Mouse (Mus musculus) small intestine, adult 2 months (tissue): ENCODE results near the gene Tardbp.

Experiments used
- CTCF ChIP-seq: fragments of 200-500 bp; IDR thresholded peaks from 2 replicates; pipeline ENCODE4 v1.5.1; 2012; ENCODE audit warnings: low read depth, mild to moderate bottlenecking, control low read depth, inconsistent platforms, low read length, moderate library complexity, mixed read lengths; ENCODE audit not compliant: insufficient replicate concordance, insufficient read length; ENCODE audit errors: extremely low read depth
- POLR2A ChIP-seq: fragments of 200-500 bp; IDR thresholded peaks from 2 replicates; pipeline ENCODE4 v1.6.1; 2012; ENCODE audit warnings: low read depth, mild to moderate bottlenecking, control low read depth, inconsistent platforms, low read length, moderate library complexity

DNA sequence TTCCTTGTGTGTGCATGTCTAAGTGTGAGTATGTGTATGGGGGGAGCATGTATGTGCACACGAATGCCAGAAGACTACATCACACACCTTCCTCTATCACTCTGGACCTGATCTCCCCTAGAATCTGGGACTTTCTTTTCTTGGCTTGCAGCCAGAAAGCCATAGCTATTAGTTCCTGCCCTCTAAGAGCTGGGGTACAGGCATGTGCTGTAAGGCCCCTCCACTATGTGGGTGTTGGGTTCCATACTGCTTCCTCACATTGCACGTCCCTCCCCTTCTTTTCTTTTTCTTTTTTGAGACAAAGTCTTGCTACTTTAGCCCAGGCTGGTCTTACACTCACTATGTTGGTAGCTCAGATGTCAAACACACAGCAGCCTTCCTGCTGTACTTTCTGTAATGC lies 8.5 kb upstream of the Tardbp start:
- no peak for TF ChIP-seq CTCF
- TF ChIP-seq POLR2A: no peak
